Mouse (Mus musculus) stomach, embryonic 14.5 days (tissue): ENCODE measurements around the gene Efna5. TPM values are rescaled to one million over a fixed set of nuclear protein-coding genes. Genes with fewer than 3 reads are reported as not detected.

Experiments
- ATAC-seq: fragments of 200-750 bp; cut with Nextera tagmentation; 2 replicates; pipeline ENCODE4 v1.8.0; 2017; ENCODE audit warnings: low read depth, moderate TSS enrichment; ENCODE audit not compliant: insufficient number of reproducible peaks, insufficient read depth, low FRiP score
- H3K27ac ChIP-seq: fragments of 300-500 bp; sonication (generic); 2 replicates; pipeline ENCODE4 v1.5.1; 2014; ENCODE audit warnings: mild to moderate bottlenecking, low read length, moderate library complexity, mixed read lengths
- H3K27me3 ChIP-seq: fragments of 300-500 bp; sonication (generic); 2 replicates; pipeline ENCODE4 v1.6.1; 2014; ENCODE audit warnings: low read length, control low read depth, mixed read lengths; ENCODE audit not compliant: control insufficient read depth, insufficient read depth
- H3K36me3 ChIP-seq: fragments of 300-500 bp; sonication (generic); 2 replicates; pipeline ENCODE4 v1.6.1; 2014; ENCODE audit warnings: mild to moderate bottlenecking, control low read depth, low read length, moderate library complexity, mixed read lengths; ENCODE audit not compliant: control insufficient read depth, insufficient read depth
- H3K4me1 ChIP-seq: fragments of 300-500 bp; sonication (generic); 2 replicates; pipeline ENCODE4 v1.6.1; 2014; ENCODE audit warnings: low read length, control low read depth, mixed read lengths; ENCODE audit not compliant: control insufficient read depth, insufficient read depth
- H3K4me2 ChIP-seq: fragments of 300-500 bp; sonication (generic); replicated peaks from 2 replicates; pipeline ENCODE4 v1.6.1; 2014; ENCODE audit warnings: low read depth, low read length, control low read depth
- H3K4me3 ChIP-seq: fragments of 300-500 bp; sonication (generic); 2 replicates; pipeline ENCODE4 v1.5.1; 2014; ENCODE audit warnings: low read depth, low read length, control low read depth
- H3K9ac ChIP-seq: fragments of 300-500 bp; sonication (generic); replicated peaks from 2 replicates; pipeline ENCODE4 v1.6.1; 2014; ENCODE audit warnings: low read depth, mild to moderate bottlenecking, control low read depth, low read length, moderate library complexity, mixed read lengths
- H3K9me3 ChIP-seq: fragments of 300-500 bp; sonication (generic); 2 replicates; pipeline ENCODE4 v1.6.1; 2016; ENCODE audit warnings: low read depth, low read length, control low read depth; ENCODE audit not compliant: control insufficient read depth
- WGBS: fragments of 180-500 bp; shearing (Covaris S2); extraction: QIAGEN DNeasy Blood & Tissue Kit; methylation state at CpG from one replicate; pipeline ENCODE4 v1.1.7; 2014; 5-methylcytosine and 5-hydroxymethylcytosine counted together
- polyA plus RNA-seq: library from polyadenylated mRNA; unstranded; fragments of >200 nt; fragmentation: Nextera tagmentation; extraction: Ambion mirVana; gene quantifications from 2 replicates; pipeline ENCODE4 v1.2.1, GENCODE M21; 2014

Gene Efna5
- polyA plus RNA-seq, 1 experiment from 2014 or later = 58.6 TPM

DNA sequence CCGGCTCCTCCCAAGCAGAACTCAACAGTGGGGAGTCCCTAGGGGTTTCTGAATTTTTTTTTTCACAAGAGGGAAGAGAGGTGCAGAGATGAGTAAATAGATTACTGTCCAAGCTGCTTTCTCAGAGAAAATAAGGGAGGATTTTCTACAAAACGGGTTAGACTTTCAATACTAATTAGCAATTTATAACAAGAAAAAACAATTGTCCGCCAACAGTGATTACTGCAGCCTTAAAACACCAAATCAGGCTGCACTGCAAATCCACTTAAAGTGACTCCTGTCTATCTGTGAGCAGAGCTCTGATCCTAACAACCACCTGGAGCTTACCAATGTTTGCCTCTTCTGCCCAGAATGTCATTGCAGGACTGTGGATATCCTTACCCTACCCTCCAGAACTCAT is 18.1 kb downstream of the Efna5 start:
- 51% methylated on average over 3 of the region's 3 CpGs for WGBS
- H3K9me3 ChIP-seq = no peaks in the 10 kb centered on the region
- H3K9ac ChIP-seq = no peak overlapping the region
- H3K4me2 ChIP-seq = peak overlapping the region; percentile 38
- H3K4me3 ChIP-seq = no peak overlapping the region
- no peaks in the 10 kb centered on the region for H3K27me3 ChIP-seq
- no peak for ATAC-seq
- peaks cover 23% of the 10 kb centered on the region for H3K4me1 ChIP-seq
- peak overlapping the region; percentile 84 for H3K27ac ChIP-seq
- H3K36me3 ChIP-seq = no peaks in the 10 kb centered on the region

GRCm38 (mm10) chr17:62862298-62862999 is 18.7 kb downstream of the Efna5 start:
- Histone ChIP-seq H3K27me3 (no peaks in the 10 kb centered on the region), H3K4me1 (peaks cover 23% of the 10 kb centered on the region), H3K36me3 (no peaks in the 10 kb centered on the region), H3K9me3 (no peaks in the 10 kb centered on the region), H3K4me3 (peak overlapping the region; percentile 11; the same call in 1 of the 2 replicates), H3K27ac (peak overlapping the region; percentile 84), H3K4me2 (peak overlapping the region; percentile 38), H3K9ac (no peak overlapping the region)
- WGBS = 17% methylated on average over 12 of the region's 12 CpGs
- peak; percentile 86; the same call in 1 of the 2 replicates for ATAC-seq

- no peaks in the 10 kb centered on the region for H3K36me3 ChIP-seq
- ATAC-seq = no peak
- H3K4me2 ChIP-seq = no peak overlapping the region
- WGBS = 67% methylated on average over 8 of the region's 8 CpGs
- H3K27me3 ChIP-seq = no peaks in the 10 kb centered on the region
- H3K4me3 ChIP-seq = no peak overlapping the region
- no peak overlapping the region for H3K9ac ChIP-seq
- H3K4me1 ChIP-seq = peaks cover 24% of the 10 kb centered on the region
- no peaks in the 10 kb centered on the region for H3K9me3 ChIP-seq
- H3K27ac ChIP-seq = no peak overlapping the region
These were observed 23.8 kb downstream of the Efna5 start for GRCm38 (mm10) chr17:62857275-62857674.

DNA sequence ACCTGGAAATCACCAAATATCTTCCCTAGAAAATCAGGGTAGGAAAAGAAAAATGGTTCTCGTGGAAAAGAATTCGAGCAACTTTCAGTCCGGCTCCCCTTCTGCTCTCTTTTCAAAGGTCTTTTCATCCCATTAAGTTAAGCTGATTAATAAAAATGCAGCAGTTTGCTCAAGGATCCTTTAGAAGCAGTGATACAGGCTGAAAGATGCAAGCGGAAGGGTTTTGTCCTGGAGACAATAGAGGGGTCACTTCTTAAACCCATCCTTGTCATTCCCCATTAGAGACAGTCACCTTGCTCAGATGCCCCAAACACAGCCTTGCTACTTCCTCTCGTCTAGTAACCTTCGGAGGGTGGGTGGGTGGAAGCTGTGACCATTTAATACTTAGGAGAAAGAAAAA is 27.4 kb downstream of the Efna5 start:
- Histone ChIP-seq H3K9me3 (no peaks in the 10 kb centered on the region), H3K4me2 (no peak overlapping the region), H3K4me3 (no peak overlapping the region), H3K36me3 (no peaks in the 10 kb centered on the region), H3K27me3 (no peaks in the 10 kb centered on the region), H3K4me1 (peaks cover 27% of the 10 kb centered on the region), H3K9ac (no peak overlapping the region), H3K27ac (no peak overlapping the region; the same call in 1 of the 2 replicates)
- WGBS = 30% methylated on average over 6 of the region's 6 CpGs
- no peak for ATAC-seq

GRCm38 (mm10) chr17:62852822-62853608 is 28.1 kb downstream of the Efna5 start:
- Histone ChIP-seq H3K27ac (no peak overlapping the region; the same call in 1 of the 2 replicates), H3K4me1 (peaks cover 28% of the 10 kb centered on the region), H3K9ac (no peak overlapping the region), H3K4me3 (no peak overlapping the region), H3K4me2 (no peak overlapping the region), H3K27me3 (no peaks in the 10 kb centered on the region), H3K36me3 (no peaks in the 10 kb centered on the region), H3K9me3 (no peaks in the 10 kb centered on the region)
- 10% methylated on average over 3 of the region's 3 CpGs for whole genome bisulfite sequencing
- ATAC-seq = no peak; the same call in 1 of the 2 replicates

DNA sequence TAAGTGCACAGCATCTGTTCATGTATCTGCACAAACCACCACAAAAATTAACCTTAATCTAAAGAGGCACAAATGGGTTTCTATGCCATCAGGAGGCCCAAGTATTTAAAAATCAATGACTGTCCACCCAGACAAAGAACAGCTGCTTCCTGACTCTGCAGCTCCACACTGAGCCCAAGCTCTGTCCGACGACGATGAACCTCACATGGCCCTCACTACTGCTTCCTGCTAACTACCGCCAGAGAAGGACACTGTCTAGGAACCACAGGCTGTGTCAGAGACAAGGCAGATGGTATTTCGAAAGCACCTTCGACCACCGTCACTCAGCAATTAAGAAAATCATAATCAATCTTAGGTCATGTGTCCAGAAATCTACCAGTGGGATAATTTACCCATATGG is 29.8 kb downstream of the Efna5 start:
- no peaks in the 10 kb centered on the region for H3K36me3 ChIP-seq
- no peak overlapping the region for H3K4me2 ChIP-seq
- no peaks in the 10 kb centered on the region for H3K9me3 ChIP-seq
- no peak overlapping the region for H3K4me3 ChIP-seq
- peak; percentile 37; the same call in 1 of the 2 replicates for ATAC-seq
- no peaks in the 10 kb centered on the region for H3K27me3 ChIP-seq
- H3K27ac ChIP-seq = no peak overlapping the region
- no peak overlapping the region for H3K9ac ChIP-seq
- 37% methylated on average over 7 of the region's 7 CpGs for WGBS
- peaks cover 30% of the 10 kb centered on the region for H3K4me1 ChIP-seq

- 52% methylated on average over 3 of the region's 3 CpGs for WGBS
- H3K9ac ChIP-seq = no peak overlapping the region
- H3K27me3 ChIP-seq = no peaks in the 10 kb centered on the region
- no peak overlapping the region for H3K4me2 ChIP-seq
- H3K27ac ChIP-seq = no peak overlapping the region
- H3K4me3 ChIP-seq = no peak overlapping the region
- no peaks in the 10 kb centered on the region for H3K36me3 ChIP-seq
- peaks cover 30% of the 10 kb centered on the region for H3K4me1 ChIP-seq
- no peaks in the 10 kb centered on the region for H3K9me3 ChIP-seq
- no peak for ATAC-seq
These were observed 30.5 kb downstream of the Efna5 start for GRCm38 (mm10) chr17:62850603-62851002.

DNA sequence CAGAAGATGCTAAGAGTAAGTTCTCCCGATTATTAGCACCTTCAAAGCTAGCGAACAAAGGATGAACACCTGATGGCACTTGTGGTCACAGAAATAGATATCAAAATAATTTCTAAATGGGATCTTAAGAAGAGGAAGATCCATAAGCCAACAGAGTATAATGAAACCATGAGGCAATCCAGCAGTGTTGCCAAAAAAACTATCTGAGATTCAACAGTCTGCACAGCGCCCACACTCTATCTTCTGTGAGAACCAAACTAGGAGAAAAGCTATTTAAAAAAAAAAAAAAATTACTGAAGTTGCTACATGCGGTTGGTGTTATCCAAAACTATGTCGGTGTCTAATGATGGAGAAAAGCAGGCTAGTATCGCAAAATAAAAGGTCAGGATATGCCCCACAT is 31.4 kb downstream of the Efna5 start:
- no peak overlapping the region for H3K4me3 ChIP-seq
- H3K27me3 ChIP-seq = no peaks in the 10 kb centered on the region
- WGBS = 81% methylated on average over 6 of the region's 6 CpGs
- no peak overlapping the region for H3K4me2 ChIP-seq
- H3K4me1 ChIP-seq = peaks cover 30% of the 10 kb centered on the region
- H3K36me3 ChIP-seq = no peaks in the 10 kb centered on the region
- H3K9ac ChIP-seq = no peak overlapping the region
- H3K9me3 ChIP-seq = no peaks in the 10 kb centered on the region
- ATAC-seq = no peak
- no peak overlapping the region for H3K27ac ChIP-seq
